Mouse (Mus musculus): ENCODE results near the gene Ip6k2. TPM values are rescaled to one million over a fixed set of nuclear protein-coding genes. Genes with fewer than 3 reads are reported as not detected.

Ip6k2 gene
- 71.3 and 81.9 TPM in 2 replicates for polyA plus RNA-seq (2015; fragmentation: Nextera tagmentation; extraction: Ambion mirVana)

DNA sequence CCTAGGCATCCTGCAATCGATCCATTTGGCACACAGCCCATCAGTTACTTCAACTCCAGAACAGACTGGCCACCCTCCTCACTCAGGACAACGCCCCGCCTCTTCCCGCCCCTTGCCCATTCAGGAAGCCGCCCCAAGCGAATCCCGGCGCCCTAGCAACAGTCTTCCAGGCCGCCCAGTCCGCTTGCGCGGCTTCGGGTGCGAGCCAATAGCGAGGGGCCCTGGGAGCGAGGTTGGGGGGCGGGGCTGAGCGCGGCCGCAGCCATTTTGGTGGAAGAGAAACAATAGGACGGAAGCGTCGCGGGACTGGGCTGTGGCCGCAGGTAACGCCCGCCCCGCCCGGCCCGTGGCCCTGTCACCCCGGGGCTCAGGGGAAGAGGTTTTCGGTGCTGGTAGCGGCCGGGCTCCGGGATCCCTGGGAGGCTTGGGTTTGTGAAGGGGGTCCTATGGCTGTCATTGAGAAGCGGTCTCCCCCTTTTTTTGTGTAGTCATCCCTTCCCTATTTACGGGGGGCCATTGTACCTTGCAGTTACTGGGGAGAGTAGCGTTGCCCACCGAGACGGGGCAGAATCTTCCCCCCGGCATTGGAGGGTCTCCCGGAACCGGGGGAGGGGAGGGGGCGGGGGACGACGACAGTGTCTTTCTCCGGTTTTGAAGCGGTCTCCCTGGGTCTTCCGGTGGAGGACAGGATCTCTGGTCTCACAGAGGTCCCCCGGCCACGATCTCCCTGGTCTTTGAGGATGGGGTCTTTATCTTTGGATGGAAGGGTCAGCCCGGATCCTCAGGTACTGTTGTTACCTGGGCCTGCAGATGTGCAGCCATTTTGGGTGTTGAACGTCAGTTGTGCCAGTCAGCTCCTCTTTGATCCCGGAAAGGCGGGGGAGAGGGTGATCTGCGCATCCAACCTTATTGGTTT, at the start of gene Ip6k2:
Gene Ip6k2, plus strand, starts transcription at position 249 of the 916 bp plus-strand sequence.
- H3K27ac ChIP-seq, result peak within 1 kb of the TSS; percentile 89
- no peaks in the 10 kb centered on the region for H3K36me3 ChIP-seq
- ATAC-seq (ENCODE audit: insufficient read depth, low FRiP score, low read depth), result peak; percentile 98
- H3K27me3 ChIP-seq (replicated peaks), result no peaks in the 10 kb centered on the region
- peaks cover 28% of the 10 kb centered on the region for H3K4me1 ChIP-seq
- H3K9me3 ChIP-seq, result no peaks in the 10 kb centered on the region
- peak within 1 kb of the TSS; percentile 93 for H3K4me3 ChIP-seq (replicated peaks)
- peak within 1 kb of the TSS; percentile 75 for H3K4me2 ChIP-seq
- under 1% methylated on average over 56 of the region's 56 CpGs for WGBS
- peak within 1 kb of the TSS; percentile 93 for H3K9ac ChIP-seq

DNA sequence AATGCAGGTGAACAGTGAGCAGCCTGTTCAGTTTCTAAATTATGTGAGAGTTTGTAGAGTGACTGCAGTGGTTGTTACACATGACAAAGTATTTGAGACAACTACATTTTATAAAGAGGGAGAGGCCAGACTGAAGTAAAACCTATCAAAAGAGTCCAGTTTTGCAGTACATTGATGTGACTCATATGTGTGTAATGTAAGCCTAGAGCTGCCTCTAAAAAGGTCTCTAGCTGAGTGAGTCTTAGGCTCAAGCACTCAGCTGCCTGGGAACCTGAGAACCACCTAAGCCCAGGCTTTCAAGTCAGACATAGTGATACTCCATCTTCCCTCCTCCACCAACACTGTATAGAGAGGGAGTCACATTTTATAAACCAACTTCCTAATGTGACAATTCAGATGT, 49.0 kb upstream of the Ip6k2 start:
- Histone ChIP-seq H3K27me3 (replicated peaks) (no peaks in the 10 kb centered on the region), H3K36me3 (peaks cover 15% of the 10 kb centered on the region; the same call in 1 of the 2 replicates), H3K4me2 (no peak overlapping the region), H3K4me1 (no peaks in the 10 kb centered on the region), H3K9ac (no peak overlapping the region), H3K27ac (no peak overlapping the region), H3K4me3 (replicated peaks) (no peak overlapping the region), H3K9me3 (no peaks in the 10 kb centered on the region)
- no peak for ATAC-seq (ENCODE audit: insufficient read depth, low FRiP score, low read depth)

DNA sequence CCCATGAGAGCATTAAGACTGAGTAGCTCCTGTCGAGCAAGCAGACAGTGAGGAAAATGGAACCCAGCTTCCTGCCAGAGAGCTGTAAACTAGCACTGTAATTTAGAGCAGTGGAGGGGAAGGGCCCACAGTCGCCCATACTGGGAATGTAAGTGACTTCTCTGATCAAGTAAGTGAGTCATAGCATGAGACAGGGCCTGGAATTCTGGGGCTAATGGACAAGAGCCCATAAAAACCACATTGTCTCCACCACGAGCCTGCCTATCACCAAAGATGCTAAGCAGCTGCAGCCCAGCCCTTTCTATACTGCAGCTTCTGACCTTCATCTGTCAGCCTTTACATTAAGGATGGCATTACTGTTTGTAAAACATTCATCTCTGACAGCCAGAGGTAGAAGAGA, 44.4 kb upstream of the Ip6k2 start:
- H3K9ac ChIP-seq, result no peak overlapping the region
- ATAC-seq (ENCODE audit: insufficient read depth, low FRiP score, low read depth), result no peak
- 53% methylated on average over 3 of the region's 3 CpGs for WGBS
- H3K4me2 ChIP-seq, result no peak overlapping the region
- H3K27me3 ChIP-seq (replicated peaks), result no peaks in the 10 kb centered on the region
- H3K27ac ChIP-seq, result no peak overlapping the region
- no peaks in the 10 kb centered on the region for H3K4me1 ChIP-seq
- peaks cover 29% of the 10 kb centered on the region; the same call in 1 of the 2 replicates for H3K36me3 ChIP-seq
- no peak overlapping the region for H3K4me3 ChIP-seq (replicated peaks)
- H3K9me3 ChIP-seq, result no peaks in the 10 kb centered on the region

DNA sequence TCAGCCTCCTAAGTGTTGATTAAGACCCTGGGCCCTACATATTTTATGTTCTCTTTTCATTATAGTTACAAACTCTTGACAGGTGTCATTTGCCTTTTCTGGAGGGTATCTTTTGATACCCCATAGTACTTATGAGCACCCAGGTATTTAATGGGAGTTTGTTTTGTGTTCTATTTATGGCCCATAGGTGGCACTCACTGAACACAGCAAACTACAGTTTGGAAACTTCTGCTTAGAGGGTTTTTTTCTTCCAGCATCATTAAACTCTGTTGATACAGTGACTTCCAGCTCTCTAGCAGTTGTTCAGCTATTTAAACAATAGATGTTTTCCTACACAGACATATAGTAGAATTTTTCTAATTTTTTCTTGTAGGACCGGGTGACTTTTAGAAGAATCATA, 43.5 kb upstream of the Ip6k2 start:
- Histone ChIP-seq H3K4me2 (no peak overlapping the region), H3K9me3 (no peaks in the 10 kb centered on the region), H3K4me1 (no peaks in the 10 kb centered on the region), H3K9ac (no peak overlapping the region), H3K27ac (no peak overlapping the region), H3K36me3 (peaks cover 29% of the 10 kb centered on the region; the same call in 1 of the 2 replicates), H3K4me3 (replicated peaks) (no peak overlapping the region), H3K27me3 (replicated peaks) (no peaks in the 10 kb centered on the region)
- 89% methylated on average over 1 of the region's 1 CpGs for WGBS
- ATAC-seq (ENCODE audit: insufficient read depth, low FRiP score, low read depth), result no peak

DNA sequence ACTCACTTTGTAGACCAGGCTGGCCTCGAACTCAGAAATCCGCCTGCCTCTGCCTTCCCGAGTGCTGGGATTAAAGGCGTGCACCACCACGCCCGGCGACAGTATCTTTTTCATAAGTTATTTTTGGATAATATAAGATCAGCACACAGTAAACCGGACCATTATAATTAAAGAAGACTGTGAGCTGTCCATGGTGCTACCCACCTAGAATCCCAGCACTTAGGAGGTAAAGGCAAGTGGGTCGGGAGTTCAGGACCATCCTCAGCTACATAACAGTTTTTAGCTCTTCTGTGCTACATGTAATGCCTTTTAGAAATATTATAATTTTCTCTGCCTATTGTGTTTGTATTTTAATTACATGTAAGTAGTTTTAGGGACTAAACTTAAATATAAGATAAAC, 41.5 kb upstream of the Ip6k2 start:
- no peak for ATAC-seq (ENCODE audit: insufficient read depth, low FRiP score, low read depth)
- Histone ChIP-seq H3K27ac (no peak overlapping the region), H3K9me3 (no peaks in the 10 kb centered on the region), H3K9ac (no peak overlapping the region), H3K27me3 (replicated peaks) (no peaks in the 10 kb centered on the region), H3K4me2 (no peak overlapping the region), H3K4me1 (no peaks in the 10 kb centered on the region), H3K4me3 (replicated peaks) (no peak overlapping the region), H3K36me3 (peaks cover 42% of the 10 kb centered on the region)
- 86% methylated on average over 9 of the region's 9 CpGs for WGBS

DNA sequence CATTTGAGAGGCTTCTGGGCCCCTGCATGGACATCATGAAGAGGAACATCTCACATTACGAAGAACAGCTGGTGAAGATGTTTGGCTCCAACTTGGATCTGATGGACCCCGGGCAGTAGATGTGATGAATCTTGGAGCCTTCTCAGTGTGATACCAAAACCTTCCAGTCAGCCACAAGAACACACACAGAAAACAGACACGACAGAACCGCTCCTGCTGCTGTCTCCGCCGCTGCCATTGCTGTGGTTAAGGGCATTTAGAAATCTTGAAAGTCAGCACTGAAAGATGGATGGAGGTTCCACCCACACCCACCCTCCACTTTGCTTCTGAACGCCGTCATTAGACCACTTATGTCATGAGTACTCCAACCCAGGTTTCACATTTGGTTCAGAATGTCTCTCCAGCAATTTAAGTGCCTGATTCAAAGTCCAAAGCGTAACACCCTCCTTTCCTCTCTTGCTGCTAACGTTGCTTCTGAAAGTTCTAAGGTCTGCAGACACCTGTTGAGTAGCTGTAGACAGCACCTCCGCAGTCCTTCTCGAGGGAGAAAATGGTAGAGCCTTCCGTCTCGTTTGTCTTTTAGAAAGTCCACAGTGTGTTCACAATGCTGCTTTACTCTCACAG, 36.6 kb upstream of the Ip6k2 start:
- no peak for ATAC-seq (ENCODE audit: insufficient read depth, low FRiP score, low read depth)
- peaks cover 38% of the 10 kb centered on the region for H3K36me3 ChIP-seq
- no peaks in the 10 kb centered on the region for H3K4me1 ChIP-seq
- H3K4me3 ChIP-seq (replicated peaks), result no peak overlapping the region
- H3K27me3 ChIP-seq (replicated peaks), result no peaks in the 10 kb centered on the region
- no peak overlapping the region for H3K4me2 ChIP-seq
- WGBS, result 77% methylated on average over 14 of the region's 14 CpGs
- no peaks in the 10 kb centered on the region for H3K9me3 ChIP-seq
- H3K9ac ChIP-seq, result no peak overlapping the region
- H3K27ac ChIP-seq, result no peak overlapping the region

DNA sequence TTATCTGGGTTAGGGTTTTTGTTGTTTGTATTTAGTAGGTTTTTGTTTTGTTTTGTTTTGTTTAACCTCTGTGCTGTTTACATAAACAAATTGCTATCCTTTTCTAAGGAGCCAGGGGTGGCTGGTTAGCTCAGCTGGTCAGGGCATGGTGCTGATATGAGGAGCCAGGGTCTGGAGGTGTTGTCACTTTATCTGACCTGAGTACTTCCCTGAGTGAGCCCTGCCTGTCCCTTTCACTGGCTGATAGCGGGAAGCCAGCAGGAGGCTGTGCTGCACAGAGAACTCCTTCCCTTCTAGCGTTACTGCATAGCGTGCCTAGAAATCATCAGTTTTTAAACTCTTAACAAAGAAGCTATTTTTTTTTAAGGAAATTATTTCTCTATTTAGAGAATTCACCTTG, 35.9 kb upstream of the Ip6k2 start:
- no peak overlapping the region for H3K9ac ChIP-seq
- H3K4me1 ChIP-seq, result no peaks in the 10 kb centered on the region
- 84% methylated on average over 3 of the region's 3 CpGs for WGBS
- no peaks in the 10 kb centered on the region for H3K9me3 ChIP-seq
- no peak overlapping the region for H3K4me2 ChIP-seq
- H3K36me3 ChIP-seq, result peaks cover 32% of the 10 kb centered on the region
- no peak overlapping the region for H3K4me3 ChIP-seq (replicated peaks)
- no peak overlapping the region for H3K27ac ChIP-seq
- no peaks in the 10 kb centered on the region for H3K27me3 ChIP-seq (replicated peaks)
- ATAC-seq (ENCODE audit: insufficient read depth, low FRiP score, low read depth), result peak; percentile 39; the same call in 1 of the 2 replicates

DNA sequence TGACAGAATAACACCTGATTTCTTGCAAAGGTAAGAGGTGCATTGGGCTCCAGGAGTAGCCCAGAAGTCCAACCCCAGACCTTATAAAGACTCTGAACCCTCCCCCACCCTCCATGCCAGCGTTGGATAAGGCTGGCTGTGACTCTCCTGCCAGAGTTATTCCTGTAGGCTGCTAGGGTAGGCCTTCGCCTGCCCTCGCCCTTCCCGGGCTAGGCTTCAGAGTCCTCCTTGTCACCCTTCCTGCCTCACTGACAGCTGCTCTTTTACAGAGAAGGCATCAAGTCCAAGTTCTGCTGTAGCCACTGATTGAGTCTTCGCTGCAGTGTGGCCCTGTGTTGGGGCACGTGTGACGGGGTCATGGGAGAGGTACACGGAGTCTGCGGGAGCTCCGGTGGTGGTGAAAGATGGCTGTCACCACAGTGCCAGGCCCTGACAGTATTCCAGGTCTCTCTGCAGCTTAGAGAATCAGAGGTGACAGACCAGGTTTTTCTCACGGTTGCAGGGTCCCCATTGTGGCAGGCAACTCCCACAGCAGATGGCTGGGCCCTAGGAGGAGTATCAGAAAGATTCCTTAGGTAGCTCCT, 34.9 kb upstream of the Ip6k2 start:
- no peak overlapping the region for H3K27ac ChIP-seq
- no peak overlapping the region for H3K4me2 ChIP-seq
- no peaks in the 10 kb centered on the region for H3K4me1 ChIP-seq
- no peak overlapping the region for H3K9ac ChIP-seq
- no peaks in the 10 kb centered on the region for H3K9me3 ChIP-seq
- H3K36me3 ChIP-seq, result peaks cover 27% of the 10 kb centered on the region
- no peak overlapping the region for H3K4me3 ChIP-seq (replicated peaks)
- WGBS, result 83% methylated on average over 11 of the region's 11 CpGs
- H3K27me3 ChIP-seq (replicated peaks), result no peaks in the 10 kb centered on the region
- no peak for ATAC-seq (ENCODE audit: insufficient read depth, low FRiP score, low read depth)

DNA sequence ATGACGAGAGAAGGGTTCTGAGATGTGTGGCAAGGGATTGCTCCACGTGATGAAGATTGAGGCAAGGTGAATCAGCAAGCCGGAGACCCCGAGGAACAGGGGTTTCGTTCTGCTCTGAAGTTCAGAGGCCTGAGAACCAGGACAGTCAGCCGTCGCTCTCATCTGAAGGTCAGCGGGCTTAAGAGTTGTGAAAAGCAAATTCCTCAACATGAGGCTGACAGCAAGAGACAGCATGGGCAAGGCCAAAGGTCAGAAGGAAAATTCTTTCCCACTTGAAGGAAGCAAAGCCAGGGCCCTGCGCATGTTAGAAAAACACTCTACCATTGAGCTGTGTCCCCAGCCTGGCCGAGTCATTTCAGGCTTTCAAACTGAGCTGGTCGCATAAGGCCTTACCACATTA, 33.0 kb upstream of the Ip6k2 start:
- H3K36me3 ChIP-seq, result peaks cover 12% of the 10 kb centered on the region
- no peak overlapping the region for H3K4me3 ChIP-seq (replicated peaks)
- 81% methylated on average over 11 of the region's 11 CpGs for WGBS
- no peak for ATAC-seq (ENCODE audit: insufficient read depth, low FRiP score, low read depth)
- H3K27ac ChIP-seq, result no peak overlapping the region
- H3K4me1 ChIP-seq, result no peaks in the 10 kb centered on the region
- no peaks in the 10 kb centered on the region for H3K9me3 ChIP-seq
- H3K27me3 ChIP-seq (replicated peaks), result no peaks in the 10 kb centered on the region
- H3K4me2 ChIP-seq, result no peak overlapping the region
- no peak overlapping the region for H3K9ac ChIP-seq

DNA sequence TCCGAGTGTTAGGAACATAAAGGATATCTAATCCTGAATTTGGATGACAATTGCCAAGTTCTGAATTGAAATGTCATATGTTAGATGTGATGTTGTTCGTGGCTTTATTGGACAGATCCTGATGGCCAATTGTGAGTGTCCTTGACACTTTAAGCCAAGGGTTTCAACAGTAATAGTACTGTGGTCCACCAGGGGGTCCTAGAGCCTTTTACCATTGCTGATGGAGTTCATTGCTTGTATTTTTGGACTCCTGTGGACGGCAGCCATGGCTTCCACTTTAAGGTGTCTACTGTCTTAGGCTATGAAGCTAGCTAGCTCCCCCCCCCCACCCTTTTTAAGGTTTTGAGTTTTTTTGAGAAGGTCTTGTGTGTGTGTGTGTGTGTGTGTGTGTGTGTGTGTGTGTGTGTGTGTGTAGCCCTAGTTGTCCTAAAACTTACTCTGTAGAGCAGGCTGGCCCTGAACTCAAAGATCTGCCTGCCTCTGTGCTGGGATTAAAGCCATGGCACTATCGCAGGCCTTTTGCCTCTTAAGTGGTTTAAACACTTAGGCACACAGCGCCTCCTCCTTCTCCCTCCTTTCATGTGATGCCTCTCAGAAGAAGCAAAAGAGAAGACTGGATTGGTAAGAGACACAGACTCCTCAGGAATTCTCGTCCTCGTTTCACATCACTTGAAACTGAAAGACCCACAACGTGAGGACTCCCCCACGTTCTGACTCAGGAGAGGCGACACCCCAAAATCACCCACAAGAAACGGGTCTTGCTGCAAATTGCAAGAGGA, 31.3 kb upstream of the Ip6k2 start:
- no peak for ATAC-seq (ENCODE audit: insufficient read depth, low FRiP score, low read depth)
- Histone ChIP-seq H3K9ac (no peak overlapping the region), H3K4me1 (no peaks in the 10 kb centered on the region), H3K27ac (no peak overlapping the region), H3K4me2 (no peak overlapping the region), H3K4me3 (replicated peaks) (no peak overlapping the region), H3K36me3 (no peaks in the 10 kb centered on the region), H3K27me3 (replicated peaks) (no peaks in the 10 kb centered on the region), H3K9me3 (no peaks in the 10 kb centered on the region)
- WGBS, result 84% methylated on average over 11 of the region's 11 CpGs

DNA sequence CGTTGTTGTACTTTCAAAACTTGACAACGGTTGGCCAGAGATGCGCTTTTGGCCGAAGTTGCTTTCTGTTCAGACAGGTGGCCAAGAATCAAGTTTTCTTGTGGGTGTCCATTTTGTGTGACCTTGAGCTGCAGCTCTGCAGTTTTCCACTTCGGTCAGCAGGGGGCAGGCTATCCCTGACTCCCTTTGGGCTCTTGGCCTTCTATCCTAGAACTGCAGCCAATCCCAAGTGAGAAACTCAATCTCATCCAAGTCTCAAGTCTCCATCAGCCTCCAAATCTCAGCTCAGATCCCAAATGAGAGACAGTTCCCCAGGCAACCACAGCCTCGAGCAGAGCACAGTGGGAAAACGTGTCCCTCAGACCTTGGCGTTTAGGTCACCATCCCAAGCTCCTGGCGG, 30.3 kb upstream of the Ip6k2 start:
- Histone ChIP-seq H3K27me3 (replicated peaks) (no peaks in the 10 kb centered on the region), H3K9me3 (no peaks in the 10 kb centered on the region), H3K4me3 (replicated peaks) (no peak overlapping the region), H3K27ac (no peak overlapping the region), H3K9ac (no peak overlapping the region), H3K36me3 (no peaks in the 10 kb centered on the region), H3K4me2 (no peak overlapping the region), H3K4me1 (no peaks in the 10 kb centered on the region)
- ATAC-seq (ENCODE audit: insufficient read depth, low FRiP score, low read depth), result no peak
- 71% methylated on average over 9 of the region's 9 CpGs for WGBS

All from stomach, embryonic 15.5 days (tissue).